9 mouse cellular contexts compared by ENCODE assay signal in genomic region chr2:83771155-83771812, GRCm38 (mm10). TPM values are rescaled to one million over a fixed set of nuclear protein-coding genes. Genes with fewer than 3 reads are reported as not detected.
A peak's percentile ranks its signal among the peaks of the same experiment; 100 is the strongest.
DNase-seq lines count a peak whose midpoint lies in the region; ATAC-seq and TF ChIP-seq lines count a peak whose summit lies in the region.
"Had no signal": no experiment of that assay in that cellular context is flagged by ENCODE, and none has a peak within 500 bp of the region (broad histone marks: within the 10 kb centered on the region; RNA-seq: fewer than 3 reads in every experiment).

No protein-coding gene starts in this region.

- peak; percentile 76 for DNase-seq in heart, adult 8-10 months (ENCODE audit: low spot score)
- peak; percentile 48 for DNase-seq in Muller cell, postnatal 12 days (ENCODE audit: inconsistent ontology term)
- peak; percentile 82 for DNase-seq in cerebellum, adult 9-10 months
- DNase-seq in frontal cortex, postnatal 36 days (ENCODE audit: low spot score in 2 of 2) = peak; percentile 36 to 83
- peak; percentile 84 for DNase-seq in kidney, adult 9 months
- DNase-seq in limb, embryonic 14.5 days (ENCODE audit: low spot score) = peak; percentile 70
- DNase-seq in skeletal muscle tissue, adult 2 months (ENCODE audit: low read depth, low spot score) = peak; percentile 43

- H3K4me2 ChIP-seq in heart, embryonic 12.5 days = no peak overlapping the region
- H3K4me2 ChIP-seq in limb, embryonic 14.5 days (replicated peaks; ENCODE audit: low read depth, low read length, severe bottlenecking) = no peak overlapping the region
- H3K4me2 ChIP-seq: lung, embryonic 15.5 days had no signal

- 57% methylated on average over 7 of the region's 7 CpGs for WGBS in heart, embryonic 12.5 days
- 68% methylated on average over 7 of the region's 7 CpGs for WGBS in limb, embryonic 14.5 days

- H3K9ac ChIP-seq in heart, embryonic 12.5 days = no peak overlapping the region
- H3K9ac ChIP-seq in limb, embryonic 14.5 days (ENCODE audit: low read depth, low read length, severe bottlenecking) = no peak overlapping the region
- H3K9ac ChIP-seq: lung, embryonic 15.5 days had no signal

- H3K9me3 ChIP-seq in heart, embryonic 12.5 days (replicated peaks) = no peaks in the 10 kb centered on the region
- no peaks in the 10 kb centered on the region for H3K9me3 ChIP-seq in limb, embryonic 14.5 days (ENCODE audit: control insufficient read depth, low read length)
- H3K9me3 ChIP-seq: lung, embryonic 15.5 days had no signal

- H3K4me3 ChIP-seq in heart, embryonic 12.5 days = no peak overlapping the region
- H3K4me3 ChIP-seq in limb, embryonic 14.5 days (replicated peaks; ENCODE audit: low read length) = no peak overlapping the region
- H3K4me3 ChIP-seq: lung, embryonic 15.5 days had no signal

- H3K27ac ChIP-seq in heart, embryonic 12.5 days (ENCODE audit: poor library complexity, severe bottlenecking) = no peak overlapping the region
- no peak overlapping the region for H3K27ac ChIP-seq in limb, embryonic 14.5 days (replicated peaks; ENCODE audit: low read depth, low read length)
- H3K27ac ChIP-seq: lung, embryonic 15.5 days had no signal

- peaks cover 55% of the 10 kb centered on the region for H3K36me3 ChIP-seq in heart, embryonic 12.5 days
- peaks cover 43% of the 10 kb centered on the region for H3K36me3 ChIP-seq in limb, embryonic 14.5 days (ENCODE audit: control insufficient read depth, insufficient read depth, low read length)

- H3K27me3 ChIP-seq in heart, embryonic 12.5 days (replicated peaks) = peaks cover 6% of the 10 kb centered on the region; the same call in 1 of the 2 replicates
- H3K27me3 ChIP-seq in limb, embryonic 14.5 days (ENCODE audit: control insufficient read depth, insufficient read depth, low read length) = no peaks in the 10 kb centered on the region
- H3K27me3 ChIP-seq: lung, embryonic 15.5 days had no signal

- no peak for ATAC-seq in heart, embryonic 12.5 days (ENCODE audit: insufficient number of reproducible peaks, low FRiP score)
- peak; percentile 55; the same call in 1 of the 2 replicates for ATAC-seq in limb, embryonic 14.5 days (ENCODE audit: low FRiP score, low read depth)

- no peak for TF ChIP-seq POLR2A in limb, embryonic 14.5 days (IDR thresholded peaks at IDR 0.05; ENCODE audit: borderline replicate concordance, extremely low read depth, insufficient read depth, insufficient read length)

- H3K4me1 ChIP-seq in heart, embryonic 12.5 days (replicated peaks) = no peaks in the 10 kb centered on the region
- H3K4me1 ChIP-seq in limb, embryonic 14.5 days (ENCODE audit: control insufficient read depth, insufficient read depth, low read length) = no peaks in the 10 kb centered on the region
- H3K4me1 ChIP-seq: lung, embryonic 15.5 days had no signal

RNA-seq across cellular contexts. Expression of gene Fam171b, which starts 41.2 kb away (rescaled TPM):
- total RNA-seq in heart, adult 8-10 months (2022) = under 1 TPM; 0.40 to 0.94 (median 0.55) TPM
- 2.9 and 3.3 TPM in 2 replicates for polyA plus RNA-seq in heart, embryonic 12.5 days (2016; fragmentation: Nextera tagmentation; extraction: Ambion mirVana)
- 10.6 and 11.5 TPM in 2 replicates for polyA plus RNA-seq in limb, embryonic 14.5 days (2012; rRNA removed)
- polyA plus RNA-seq in limb, embryonic 14.5 days (2014; fragmentation: Nextera tagmentation; extraction: Ambion mirVana) = 16.4 and 19.5 TPM in 2 replicates

RNA-seq across cellular contexts. Expression of gene Itgav, which starts 47.1 kb away (rescaled TPM):
- 10 to 100 TPM; 33.9 to 39.6 (median 36.0) TPM for total RNA-seq in heart, adult 8-10 months (2022)
- 95.0 and 108 TPM in 2 replicates for polyA plus RNA-seq in heart, embryonic 12.5 days (2016; fragmentation: Nextera tagmentation; extraction: Ambion mirVana)
- polyA plus RNA-seq in limb, embryonic 14.5 days (2012; rRNA removed) = 38.1 and 38.6 TPM in 2 replicates
- 79.5 and 87.5 TPM in 2 replicates for polyA plus RNA-seq in limb, embryonic 14.5 days (2014; fragmentation: Nextera tagmentation; extraction: Ambion mirVana)
